Mouse (Mus musculus): ENCODE data around the gene Klhl35.

- TF ChIP-seq POLR2A (IDR thresholded peaks at IDR 0.05; ENCODE audit: low read depth, low read length) (no peak), CTCF (conservative IDR thresholded peaks at IDR 0.05; ENCODE audit: insufficient read depth, insufficient read length, low read depth, low read length) (no peak)
Observed at GRCm38 (mm10) chr7:99510087-99510501, 44.3 kb downstream of the Klhl35 start.
